11 mouse cellular contexts compared by ENCODE assay signal in the genomic region with DNA sequence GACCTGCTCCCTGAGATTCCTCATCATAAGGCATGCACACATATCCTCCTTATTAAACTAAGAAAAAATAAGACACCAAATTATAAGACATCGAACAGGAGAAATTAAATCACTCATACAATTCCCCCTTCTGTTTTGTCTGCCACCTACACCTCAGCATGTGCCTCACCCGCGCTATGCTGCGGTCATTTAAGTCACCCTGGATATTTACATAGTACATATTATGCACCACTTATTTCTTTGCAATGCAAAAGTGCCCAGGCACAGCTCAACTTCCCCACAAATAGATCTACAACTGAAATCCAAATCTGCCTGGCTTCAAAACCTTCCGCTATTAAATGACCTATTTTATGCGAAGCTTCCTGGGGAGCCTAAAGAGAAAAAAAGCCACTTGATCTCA. TPM values are rescaled to one million over a fixed set of nuclear protein-coding genes. Genes with fewer than 3 reads are reported as not detected.
"Had no signal": no experiment of that assay in that cellular context is flagged by ENCODE, and none has a peak within 500 bp of the region (broad histone marks: within the 10 kb centered on the region; RNA-seq: fewer than 3 reads in every experiment).

No protein-coding gene starts in this region.

- ATAC-seq: midbrain, embryonic 15.5 days had no signal

- H3K4me3 ChIP-seq: layer of hippocampus, adult 2 months; limb, embryonic 13.5 days; lung, embryonic 15.5 days; midbrain, embryonic 15.5 days; neural tube, embryonic 13.5 days had no signal

- H3K9me3 ChIP-seq: limb, embryonic 13.5 days; lung, embryonic 15.5 days; megakaryocyte, embryonic 14.5 days; midbrain, embryonic 15.5 days; neural tube, embryonic 13.5 days had no signal

- H3K4me2 ChIP-seq: limb, embryonic 13.5 days; lung, embryonic 15.5 days; midbrain, embryonic 11.5 days; midbrain, embryonic 15.5 days; neural tube, embryonic 13.5 days had no signal

- H3K36me3 ChIP-seq: limb, embryonic 13.5 days; lung, embryonic 15.5 days; midbrain, embryonic 15.5 days; neural tube, embryonic 13.5 days had no signal

- H3K27ac ChIP-seq: layer of hippocampus, adult 2 months; limb, embryonic 13.5 days; liver, embryonic 14.5 days; lung, embryonic 15.5 days; macrophage; midbrain, embryonic 15.5 days; neural tube, embryonic 13.5 days; stomach, postnatal 0 days had no signal

- H3K27me3 ChIP-seq: lung, embryonic 15.5 days; midbrain, embryonic 15.5 days; neural tube, embryonic 13.5 days had no signal

- H3K9ac ChIP-seq: limb, embryonic 13.5 days; liver, embryonic 14.5 days; lung, embryonic 15.5 days; midbrain, embryonic 15.5 days; neural tube, embryonic 13.5 days had no signal

- H3K4me1 ChIP-seq: limb, embryonic 13.5 days; lung, embryonic 15.5 days; midbrain, embryonic 15.5 days; neural tube, embryonic 13.5 days had no signal

RNA-seq across cellular contexts. Expression of a gene that starts 39.6 kb away (rescaled TPM):
- polyA plus RNA-seq: kidney, embryonic 14.5 days; limb, embryonic 13.5 days; macrophage; stomach, postnatal 0 days had no signal
